Mouse (Mus musculus): ENCODE measurements around the gene Zfp518b.

- TF ChIP-seq CTCF (IDR thresholded peaks at IDR 0.05; ENCODE audit: insufficient read depth, low read length), result no peak
- no peak for TF ChIP-seq POLR2A (IDR thresholded peaks at IDR 0.05; ENCODE audit: borderline replicate concordance, extremely low read depth, low read depth, low read length)
Measured at GRCm38 (mm10) chr5:38684164-38684911, at the start of gene Zfp518b.

Data from lung, adult 2 months (tissue).